ENCODE assay signal across 11 mouse cellular contexts in genomic region chr5:112431120-112431775, GRCm38 (mm10). TPM values are rescaled to one million over a fixed set of nuclear protein-coding genes. Genes with fewer than 3 reads are reported as not detected.
DNase-seq lines count a peak whose midpoint lies in the region; ATAC-seq and TF ChIP-seq lines count a peak whose summit lies in the region.
"Had no signal": no experiment of that assay in that cellular context is flagged by ENCODE, and none has a peak within 500 bp of the region (broad histone marks: within the 10 kb centered on the region; RNA-seq: fewer than 3 reads in every experiment).

No protein-coding gene starts in this region.

- 12% methylated on average over 14 of the region's 14 CpGs for WGBS in kidney, postnatal 0 days
- 15% methylated on average over 14 of the region's 14 CpGs for WGBS in limb, embryonic 12.5 days

- no peak; the same call in 1 of the 2 replicates for ATAC-seq in kidney, postnatal 0 days (replicated peaks; ENCODE audit: low FRiP score, low read depth)
- no peak for ATAC-seq in limb, embryonic 12.5 days (ENCODE audit: insufficient number of reproducible peaks, insufficient read depth, low FRiP score, low TSS enrichment, low read depth)
- ATAC-seq in megakaryocyte progenitor cell, adult 5-6 weeks (replicated peaks; ENCODE audit: poor library complexity): no peak

- no peaks in the 10 kb centered on the region for H3K36me3 ChIP-seq in kidney, postnatal 0 days (ENCODE audit: insufficient read depth, low read length)
- no peaks in the 10 kb centered on the region for H3K36me3 ChIP-seq in limb, embryonic 12.5 days
- H3K36me3 ChIP-seq: liver, embryonic 15.5 days had no signal

- H3K9me3 ChIP-seq in kidney, postnatal 0 days (replicated peaks; ENCODE audit: low read length): no peaks in the 10 kb centered on the region
- no peaks in the 10 kb centered on the region for H3K9me3 ChIP-seq in limb, embryonic 12.5 days
- H3K9me3 ChIP-seq: liver, embryonic 15.5 days had no signal

- TF ChIP-seq CTCF in kidney, postnatal 0 days (IDR thresholded peaks at IDR 0.05; ENCODE audit: low read depth): no peak

- H3K27me3 ChIP-seq in kidney, postnatal 0 days (ENCODE audit: insufficient read depth, low read length): no peaks in the 10 kb centered on the region
- peaks cover 31% of the 10 kb centered on the region for H3K27me3 ChIP-seq in limb, embryonic 12.5 days

- peak overlapping the region; percentile 31; the same call in 1 of the 2 replicates for H3K9ac ChIP-seq in kidney, postnatal 0 days (ENCODE audit: low read depth, low read length)
- H3K9ac ChIP-seq in limb, embryonic 12.5 days (replicated peaks): peak overlapping the region; percentile 42
- H3K9ac ChIP-seq: liver, embryonic 15.5 days had no signal

- no peak overlapping the region for H3K4me3 ChIP-seq in kidney, postnatal 0 days (replicated peaks; ENCODE audit: low read depth, low read length)
- H3K4me3 ChIP-seq in limb, embryonic 12.5 days (replicated peaks): peak overlapping the region; percentile 15; the same call in 1 of the 2 replicates
- H3K4me3 ChIP-seq: liver, embryonic 15.5 days had no signal

- H3K4me1 ChIP-seq in kidney, postnatal 0 days (replicated peaks; ENCODE audit: insufficient read depth, low read length): peaks cover 5% of the 10 kb centered on the region; the same call in 1 of the 2 replicates
- H3K4me1 ChIP-seq in limb, embryonic 12.5 days (replicated peaks): peaks cover 10% of the 10 kb centered on the region
- H3K4me1 ChIP-seq: liver, embryonic 15.5 days had no signal

- no peak overlapping the region for H3K27ac ChIP-seq in kidney, postnatal 0 days
- no peak overlapping the region for H3K27ac ChIP-seq in limb, embryonic 12.5 days
- H3K27ac ChIP-seq: liver, embryonic 15.5 days had no signal

- H3K4me2 ChIP-seq in kidney, postnatal 0 days (ENCODE audit: low read length): peak overlapping the region; percentile 39
- peak overlapping the region; percentile 48 for H3K4me2 ChIP-seq in limb, embryonic 12.5 days
- H3K4me2 ChIP-seq: liver, embryonic 15.5 days had no signal

- DNase-seq in kidney, postnatal 0 days (ENCODE audit: low spot score): no peak
- no peak for DNase-seq in kidney, adult 9 months
- peak; percentile 60 for DNase-seq in CD4-positive, CD25-positive, alpha-beta regulatory T cell, adult 2 months (ENCODE audit: low read depth, low spot score)
- peak; percentile 55 for DNase-seq in embryo, embryonic 9.5 days (ENCODE audit: extremely low spot score)
- no peak for DNase-seq in left cerebral cortex, adult 18-20 months (ENCODE audit: low spot score in 2 of 2)
- no peak for DNase-seq in ovary, adult 18-20 months (ENCODE audit: low spot score)

RNA-seq across cellular contexts. Expression of gene Gm6588, which starts 18.0 kb away (rescaled TPM):
- polyA plus RNA-seq in kidney, postnatal 0 days (2015; fragmentation: Nextera tagmentation; extraction: Ambion mirVana): not detected in 2 replicates
- not detected in 2 replicates for polyA plus RNA-seq in limb, embryonic 12.5 days (2016; fragmentation: Nextera tagmentation; extraction: Ambion mirVana)
- not detected in 2 replicates for total RNA-seq in megakaryocyte progenitor cell, adult 5-6 weeks (2015)
- not detected in 2 replicates for total RNA-seq in megakaryocyte progenitor cell, adult 5-6 weeks (2017)
- not detected for total RNA-seq in left cerebral cortex, adult 18-20 months (2021)
- polyA plus RNA-seq: embryonic facial prominence, embryonic 11.5 days; heart, embryonic 16.5 days; liver, embryonic 15.5 days had no signal

RNA-seq across cellular contexts. Expression of gene Asphd2, which starts 36.6 kb away (rescaled TPM):
- 5.4 and 5.9 TPM in 2 replicates for polyA plus RNA-seq in kidney, postnatal 0 days (2015; fragmentation: Nextera tagmentation; extraction: Ambion mirVana)
- 29.0 and 35.4 TPM in 2 replicates for polyA plus RNA-seq in limb, embryonic 12.5 days (2016; fragmentation: Nextera tagmentation; extraction: Ambion mirVana)
- total RNA-seq in megakaryocyte progenitor cell, adult 5-6 weeks (2015): not detected in 2 replicates
- not detected in 2 replicates for total RNA-seq in megakaryocyte progenitor cell, adult 5-6 weeks (2017)
- 100 to 1,000 TPM; 179 to 194 TPM for total RNA-seq in left cerebral cortex, adult 18-20 months (2021)

Comparison
In these comparisons a context has a peak if more than half of its experiments do, and no peak if none do; other contexts are left out.
1. DNase-seq: peak in CD4-positive, CD25-positive, alpha-beta regulatory T cell, adult 2 months (single experiment) and embryo, embryonic 9.5 days (single experiment); none in kidney, postnatal 0 days (single experiment), kidney, adult 9 months (single experiment), left cerebral cortex, adult 18-20 months (0 of 2) and ovary, adult 18-20 months (single experiment).
2. RNA of gene Asphd2, which starts 36.6 kb away (total RNA-seq): 179 to 194 TPM in left cerebral cortex, adult 18-20 months; not detected in megakaryocyte progenitor cell, adult 5-6 weeks; every median in the first group is over 100 times any median in the second.